Mouse (Mus musculus): ENCODE results near the gene Aox4. TPM values are rescaled to one million over a fixed set of nuclear protein-coding genes. Genes with fewer than 3 reads are reported as not detected.

The Aox4 gene
- polyA plus RNA-seq, 1 experiment from 2014 or later = 0.24 TPM

GRCm38 (mm10) chr1:58313173-58313572 lies 103.0 kb downstream of the Aox4 start:
- 82% methylated on average over 8 of the region's 8 CpGs for WGBS
- Histone ChIP-seq H3K9me3 (ENCODE audit: control insufficient read depth, low read length) (no peaks in the 10 kb centered on the region), H3K27ac (replicated peaks in 1 of 2; ENCODE audit: control insufficient read depth in 1 of 2, insufficient read depth in 1 of 2, low read depth in 2 of 2, low read length in 2 of 2) (no peak overlapping the region), H3K36me3 (ENCODE audit: control insufficient read depth, insufficient read depth, low read length) (no peaks in the 10 kb centered on the region), H3K27me3 (ENCODE audit: control insufficient read depth, insufficient read depth, low read length) (no peaks in the 10 kb centered on the region), H3K4me2 (ENCODE audit: low read length) (no peak overlapping the region), H3K4me1 (ENCODE audit: control insufficient read depth in 2 of 2, insufficient read depth in 2 of 2, low read length in 2 of 2) (peaks cover 0 to 3% of the 10 kb centered on the region in 2 experiments; a peak in 2 of 4 replicates), H3K9ac (ENCODE audit: low read length) (no peak overlapping the region), H3K4me3 (ENCODE audit: control insufficient read depth in 1 of 2, insufficient read depth in 1 of 2, low read depth in 1 of 2, low read length in 2 of 2) (no peak overlapping the region)
- no peak for ATAC-seq (ENCODE audit: insufficient number of reproducible peaks, insufficient read depth, low FRiP score, low read depth)

- no peaks in the 10 kb centered on the region for H3K27me3 ChIP-seq (ENCODE audit: control insufficient read depth, insufficient read depth, low read length)
- H3K9me3 ChIP-seq (ENCODE audit: control insufficient read depth, low read length) = no peaks in the 10 kb centered on the region
- 57% methylated on average over 6 of the region's 6 CpGs for WGBS
- no peak for ATAC-seq (ENCODE audit: insufficient number of reproducible peaks, insufficient read depth, low FRiP score, low read depth)
- H3K27ac ChIP-seq (replicated peaks in 1 of 2; ENCODE audit: control insufficient read depth in 1 of 2, insufficient read depth in 1 of 2, low read depth in 2 of 2, low read length in 2 of 2) = no peak overlapping the region
- no peak overlapping the region for H3K4me2 ChIP-seq (ENCODE audit: low read length)
- H3K4me1 ChIP-seq (ENCODE audit: control insufficient read depth in 2 of 2, insufficient read depth in 2 of 2, low read length in 2 of 2) = peaks cover 0 to 3% of the 10 kb centered on the region in 2 experiments; a peak in 1 of 4 replicates
- no peaks in the 10 kb centered on the region for H3K36me3 ChIP-seq (ENCODE audit: control insufficient read depth, insufficient read depth, low read length)
- no peak overlapping the region for H3K9ac ChIP-seq (ENCODE audit: low read length)
- H3K4me3 ChIP-seq (ENCODE audit: control insufficient read depth in 1 of 2, insufficient read depth in 1 of 2, low read depth in 1 of 2, low read length in 2 of 2) = no peak overlapping the region
These were observed 105.3 kb downstream of the Aox4 start for GRCm38 (mm10) chr1:58315532-58315931.

Other genes with a start within 250 kb of the Aox4 start
- 18.1 and 18.8 TPM in 2 replicates for gene Sgo2a, start 214.4 kb upstream of the Aox4 start, polyA plus RNA-seq (2014; fragmentation: Nextera tagmentation; extraction: Ambion mirVana)
- gene Kctd18, start 191.4 kb upstream of the Aox4 start, polyA plus RNA-seq (2014; fragmentation: Nextera tagmentation; extraction: Ambion mirVana) = 11.1 and 11.3 TPM in 2 replicates
- gene Aox1, start 180.5 kb upstream of the Aox4 start, polyA plus RNA-seq (2014; fragmentation: Nextera tagmentation; extraction: Ambion mirVana) = 0.89 and 0.98 TPM in 2 replicates
- 0.05 TPM in 1 of 2 replicates, not detected in the other for gene Aox3, start 97.3 kb upstream of the Aox4 start, polyA plus RNA-seq (2014; fragmentation: Nextera tagmentation; extraction: Ambion mirVana)
- gene Aox2, start 67.9 kb downstream of the Aox4 start, polyA plus RNA-seq (2014; fragmentation: Nextera tagmentation; extraction: Ambion mirVana) = not detected in 2 replicates
- 214 and 221 TPM in 2 replicates for gene Bzw1, start 182.5 kb downstream of the Aox4 start, polyA plus RNA-seq (2014; fragmentation: Nextera tagmentation; extraction: Ambion mirVana)
- gene Clk1, start 213.7 kb downstream of the Aox4 start, polyA plus RNA-seq (2014; fragmentation: Nextera tagmentation; extraction: Ambion mirVana) = 130 and 155 TPM in 2 replicates
- 24.5 and 28.5 TPM in 2 replicates for gene Nif3l1, start 234.8 kb downstream of the Aox4 start, polyA plus RNA-seq (2014; fragmentation: Nextera tagmentation; extraction: Ambion mirVana)
- 38.5 and 42.2 TPM in 2 replicates for gene Ppil3, start 235.1 kb downstream of the Aox4 start, polyA plus RNA-seq (2014; fragmentation: Nextera tagmentation; extraction: Ambion mirVana)